Mouse (Mus musculus): ENCODE measurements around the gene Nlrp6. TPM values are rescaled to one million over a fixed set of nuclear protein-coding genes. Genes with fewer than 3 reads are reported as not detected.

The Nlrp6 gene
- not detected in 2 replicates for polyA plus RNA-seq (2014; fragmentation: Nextera tagmentation; extraction: Ambion mirVana)

GRCm38 (mm10) chr7:140920418-140921029, at the start of gene Nlrp6:
Nlrp6 (plus strand) TSS chr7:140920902.
- Histone ChIP-seq H3K27me3 (ENCODE audit: control insufficient read depth, insufficient read depth, low read length) (peaks cover 76% of the 10 kb centered on the region), H3K36me3 (ENCODE audit: control insufficient read depth, insufficient read depth, low read length) (no peaks in the 10 kb centered on the region), H3K9ac (ENCODE audit: low read depth, low read length) (no peak within 1 kb of the TSS), H3K9me3 (replicated peaks; ENCODE audit: control insufficient read depth, low read length) (no peaks in the 10 kb centered on the region), H3K4me2 (no peak within 1 kb of the TSS), H3K4me1 (ENCODE audit: control insufficient read depth, insufficient read depth, low read length) (peaks cover 7% of the 10 kb centered on the region; the same call in 1 of the 2 replicates), H3K27ac (ENCODE audit: low read depth, low read length) (no peak within 1 kb of the TSS), H3K4me3 (ENCODE audit: low read depth, low read length) (no peak within 1 kb of the TSS)
- no peak for ATAC-seq (replicated peaks; ENCODE audit: insufficient number of reproducible peaks, low FRiP score, low TSS enrichment)
- 73% methylated on average over 8 of the region's 8 CpGs for WGBS (ENCODE audit: insufficient replicate concordance)

GRCm38 (mm10) chr7:140874224-140874623, 46.5 kb upstream of the Nlrp6 start:
- ATAC-seq (replicated peaks; ENCODE audit: insufficient number of reproducible peaks, low FRiP score, low TSS enrichment): no peak
- H3K27ac ChIP-seq (ENCODE audit: low read depth, low read length): no peak overlapping the region
- 88% methylated on average over 4 of the region's 4 CpGs for WGBS (ENCODE audit: insufficient replicate concordance)
- no peaks in the 10 kb centered on the region for H3K4me1 ChIP-seq (ENCODE audit: control insufficient read depth, insufficient read depth, low read length)
- H3K27me3 ChIP-seq (ENCODE audit: control insufficient read depth, insufficient read depth, low read length): no peaks in the 10 kb centered on the region
- no peak overlapping the region for H3K4me2 ChIP-seq
- no peak overlapping the region for H3K9ac ChIP-seq (ENCODE audit: low read depth, low read length)
- H3K9me3 ChIP-seq (replicated peaks; ENCODE audit: control insufficient read depth, low read length): no peaks in the 10 kb centered on the region
- H3K36me3 ChIP-seq (ENCODE audit: control insufficient read depth, insufficient read depth, low read length): peaks cover 4% of the 10 kb centered on the region; the same call in 1 of the 2 replicates
- H3K4me3 ChIP-seq (ENCODE audit: low read depth, low read length): no peak overlapping the region

DNA sequence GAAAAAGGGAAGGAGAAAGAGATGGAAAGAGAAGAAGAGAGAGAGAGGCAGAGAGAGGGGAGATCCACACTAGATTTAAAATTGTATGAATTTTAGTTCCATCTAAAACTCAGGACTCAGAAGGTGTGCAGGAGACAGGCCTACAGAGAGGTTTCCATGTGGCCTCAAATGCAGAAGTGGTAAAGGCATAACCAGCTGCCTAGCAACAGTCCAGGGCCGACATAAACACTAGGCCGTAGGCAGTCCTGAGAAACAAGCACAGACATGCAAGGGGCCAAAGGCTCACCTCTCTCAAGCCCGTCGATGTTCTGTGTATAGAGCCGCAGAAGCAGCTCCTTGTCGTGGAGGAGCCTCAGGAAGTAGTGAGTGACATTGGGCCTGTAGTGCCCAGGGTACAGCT, 43.3 kb upstream of the Nlrp6 start:
- peaks cover 2% of the 10 kb centered on the region; the same call in 1 of the 2 replicates for H3K4me1 ChIP-seq (ENCODE audit: control insufficient read depth, insufficient read depth, low read length)
- H3K4me2 ChIP-seq: no peak overlapping the region
- H3K9ac ChIP-seq (ENCODE audit: low read depth, low read length): no peak overlapping the region
- H3K27me3 ChIP-seq (ENCODE audit: control insufficient read depth, insufficient read depth, low read length): no peaks in the 10 kb centered on the region
- H3K36me3 ChIP-seq (ENCODE audit: control insufficient read depth, insufficient read depth, low read length): peaks cover 2% of the 10 kb centered on the region; the same call in 1 of the 2 replicates
- ATAC-seq (replicated peaks; ENCODE audit: insufficient number of reproducible peaks, low FRiP score, low TSS enrichment): no peak
- no peaks in the 10 kb centered on the region for H3K9me3 ChIP-seq (replicated peaks; ENCODE audit: control insufficient read depth, low read length)
- no peak overlapping the region for H3K4me3 ChIP-seq (ENCODE audit: low read depth, low read length)
- 84% methylated on average over 6 of the region's 6 CpGs for WGBS (ENCODE audit: insufficient replicate concordance)
- no peak overlapping the region for H3K27ac ChIP-seq (ENCODE audit: low read depth, low read length)

GRCm38 (mm10) chr7:140879355-140879754, 41.3 kb upstream of the Nlrp6 start:
- WGBS (ENCODE audit: insufficient replicate concordance): 82% methylated on average over 7 of the region's 7 CpGs

DNA sequence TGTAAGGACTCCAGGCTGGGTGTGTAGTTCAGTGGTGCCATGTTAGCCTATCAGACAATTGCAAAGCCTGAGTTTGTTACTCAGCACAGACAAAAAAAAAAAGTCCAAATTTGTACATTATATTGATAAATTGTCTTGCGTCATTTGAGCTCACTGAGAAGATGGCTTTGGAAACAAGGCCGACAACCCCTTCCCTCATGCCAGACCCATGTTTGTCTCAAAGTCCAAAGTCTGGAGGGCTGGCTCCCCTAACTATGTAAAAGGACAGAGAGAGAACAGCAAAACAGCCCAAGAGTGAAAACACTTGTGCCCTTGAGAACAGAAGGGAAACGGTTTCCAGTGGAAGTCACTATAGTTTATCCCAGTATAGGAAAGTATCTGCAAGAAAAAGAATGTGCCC, 40.3 kb upstream of the Nlrp6 start:
- H3K36me3 ChIP-seq (ENCODE audit: control insufficient read depth, insufficient read depth, low read length): 0 out of 2 replicates have a peak, but pooled peaks cover under 1% of the 10 kb centered on the region
- H3K4me2 ChIP-seq: peak overlapping the region; percentile 78
- H3K27ac ChIP-seq (ENCODE audit: low read depth, low read length): no peak overlapping the region
- ATAC-seq (replicated peaks; ENCODE audit: insufficient number of reproducible peaks, low FRiP score, low TSS enrichment): no peak
- H3K27me3 ChIP-seq (ENCODE audit: control insufficient read depth, insufficient read depth, low read length): no peaks in the 10 kb centered on the region
- H3K9ac ChIP-seq (ENCODE audit: low read depth, low read length): no peak overlapping the region
- peak overlapping the region; percentile 72; the same call in 1 of the 2 replicates for H3K4me3 ChIP-seq (ENCODE audit: low read depth, low read length)
- WGBS (ENCODE audit: insufficient replicate concordance): 83% methylated on average over 3 of the region's 3 CpGs
- peaks cover 7% of the 10 kb centered on the region; the same call in 1 of the 2 replicates for H3K4me1 ChIP-seq (ENCODE audit: control insufficient read depth, insufficient read depth, low read length)
- no peaks in the 10 kb centered on the region for H3K9me3 ChIP-seq (replicated peaks; ENCODE audit: control insufficient read depth, low read length)

More at GRCm38 (mm10) chr7:140879355-140879754, 41.3 kb upstream of the Nlrp6 start:
- Histone ChIP-seq H3K9me3 (replicated peaks; ENCODE audit: control insufficient read depth, low read length) (no peaks in the 10 kb centered on the region), H3K9ac (ENCODE audit: low read depth, low read length) (no peak overlapping the region), H3K4me1 (ENCODE audit: control insufficient read depth, insufficient read depth, low read length) (peaks cover 7% of the 10 kb centered on the region; the same call in 1 of the 2 replicates), H3K27me3 (ENCODE audit: control insufficient read depth, insufficient read depth, low read length) (no peaks in the 10 kb centered on the region), H3K27ac (ENCODE audit: low read depth, low read length) (no peak overlapping the region), H3K36me3 (ENCODE audit: control insufficient read depth, insufficient read depth, low read length) (peaks cover 2% of the 10 kb centered on the region; the same call in 1 of the 2 replicates), H3K4me2 (no peak overlapping the region), H3K4me3 (ENCODE audit: low read depth, low read length) (no peak overlapping the region)
- ATAC-seq (replicated peaks; ENCODE audit: insufficient number of reproducible peaks, low FRiP score, low TSS enrichment): no peak

- ATAC-seq (replicated peaks; ENCODE audit: insufficient number of reproducible peaks, low FRiP score, low TSS enrichment): no peak
- peaks cover 7% of the 10 kb centered on the region; the same call in 1 of the 2 replicates for H3K4me1 ChIP-seq (ENCODE audit: control insufficient read depth, insufficient read depth, low read length)
- H3K27me3 ChIP-seq (ENCODE audit: control insufficient read depth, insufficient read depth, low read length): no peaks in the 10 kb centered on the region
- peak overlapping the region; percentile 72; the same call in 1 of the 2 replicates for H3K9ac ChIP-seq (ENCODE audit: low read depth, low read length)
- peak overlapping the region; percentile 72 for H3K4me3 ChIP-seq (ENCODE audit: low read depth, low read length)
- WGBS (ENCODE audit: insufficient replicate concordance): 18% methylated on average over 8 of the region's 8 CpGs
- 0 out of 2 replicates have a peak, but pooled peaks cover 3% of the 10 kb centered on the region for H3K36me3 ChIP-seq (ENCODE audit: control insufficient read depth, insufficient read depth, low read length)
- H3K4me2 ChIP-seq: peak overlapping the region; percentile 78
- no peaks in the 10 kb centered on the region for H3K9me3 ChIP-seq (replicated peaks; ENCODE audit: control insufficient read depth, low read length)
- H3K27ac ChIP-seq (ENCODE audit: low read depth, low read length): peak overlapping the region; percentile 64; the same call in 1 of the 2 replicates
Measured at GRCm38 (mm10) chr7:140880865-140881515, 39.7 kb upstream of the Nlrp6 start.

DNA sequence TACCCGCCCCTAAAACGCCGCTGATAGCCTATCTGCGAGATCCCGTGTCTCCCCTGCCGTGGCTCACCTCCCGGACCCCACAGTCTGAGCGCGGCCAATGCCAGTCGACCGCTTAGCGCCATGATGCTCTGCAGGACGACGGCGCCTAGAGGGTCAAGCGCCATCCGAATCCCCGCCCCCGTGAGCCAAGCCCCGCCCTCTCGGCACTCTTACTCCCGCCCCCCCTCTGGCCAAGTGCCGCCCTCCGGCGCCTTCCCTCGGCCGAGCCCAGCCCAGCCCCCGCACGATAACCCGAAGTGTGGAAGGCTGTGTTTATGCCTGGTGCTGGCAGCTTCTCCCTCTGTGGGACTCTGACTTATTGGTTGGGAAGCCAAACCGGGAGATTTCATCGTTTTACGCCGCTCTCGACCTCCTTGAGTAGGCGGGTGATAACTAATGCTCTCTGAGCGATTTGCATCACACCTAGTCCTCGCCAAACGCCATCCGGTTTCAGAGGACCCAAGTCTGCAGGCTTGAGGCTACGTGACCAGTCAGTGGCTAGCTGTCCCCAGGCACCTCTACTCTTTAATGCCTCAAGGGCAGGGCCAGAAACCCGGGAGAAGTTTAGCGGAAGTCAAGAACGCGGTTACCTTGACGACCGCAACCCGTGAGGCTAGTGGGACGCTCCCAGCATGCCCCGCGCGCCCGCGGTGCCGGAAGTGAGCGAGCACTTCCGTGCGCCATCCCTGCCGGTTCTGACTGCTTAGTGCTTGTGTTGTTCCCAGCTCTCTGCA, 38.8 kb upstream of the Nlrp6 start, which contains the start of the genes Psmd13 and Sirt3:
Gene Psmd13, plus strand, starts transcription at position 273 of the 773 bp plus-strand sequence.
Gene Sirt3, minus strand, starts transcription at position 614 of the 773 bp plus-strand sequence.
- WGBS (ENCODE audit: insufficient replicate concordance): under 1% methylated on average over 58 of the region's 59 CpGs
- peak within 1 kb of the TSS; percentile 72 for H3K9ac ChIP-seq (ENCODE audit: low read depth, low read length)

GRCm38 (mm10) chr7:140882469-140882803, 38.3 kb upstream of the Nlrp6 start:
- Histone ChIP-seq H3K4me2 (peak overlapping the region; percentile 78), H3K36me3 (ENCODE audit: control insufficient read depth, insufficient read depth, low read length) (0 out of 2 replicates have a peak, but pooled peaks cover 3% of the 10 kb centered on the region), H3K27ac (ENCODE audit: low read depth, low read length) (peak overlapping the region; percentile 87; the same call in 1 of the 2 replicates), H3K9me3 (replicated peaks; ENCODE audit: control insufficient read depth, low read length) (no peaks in the 10 kb centered on the region), H3K9ac (ENCODE audit: low read depth, low read length) (peak overlapping the region; percentile 72), H3K4me3 (ENCODE audit: low read depth, low read length) (peak overlapping the region; percentile 72), H3K27me3 (ENCODE audit: control insufficient read depth, insufficient read depth, low read length) (no peaks in the 10 kb centered on the region), H3K4me1 (ENCODE audit: control insufficient read depth, insufficient read depth, low read length) (peaks cover 7% of the 10 kb centered on the region; the same call in 1 of the 2 replicates)
- ATAC-seq (replicated peaks; ENCODE audit: insufficient number of reproducible peaks, low FRiP score, low TSS enrichment): peak; percentile 29; the same call in 1 of the 2 replicates
- under 1% methylated on average over 12 of the region's 12 CpGs for WGBS (ENCODE audit: insufficient replicate concordance)

More for the DNA sequence above, 38.8 kb upstream of the Nlrp6 start, which contains the start of the genes Psmd13 and Sirt3:
- Histone ChIP-seq H3K27me3 (ENCODE audit: control insufficient read depth, insufficient read depth, low read length) (no peaks in the 10 kb centered on the region), H3K27ac (ENCODE audit: low read depth, low read length) (peak within 1 kb of the TSS; percentile 87), H3K36me3 (ENCODE audit: control insufficient read depth, insufficient read depth, low read length) (0 out of 2 replicates have a peak, but pooled peaks cover 3% of the 10 kb centered on the region), H3K4me1 (ENCODE audit: control insufficient read depth, insufficient read depth, low read length) (peaks cover 7% of the 10 kb centered on the region; the same call in 1 of the 2 replicates), H3K4me2 (peak within 1 kb of the TSS; percentile 78), H3K9me3 (replicated peaks; ENCODE audit: control insufficient read depth, low read length) (no peaks in the 10 kb centered on the region), H3K4me3 (ENCODE audit: low read depth, low read length) (peak within 1 kb of the TSS; percentile 72)
- ATAC-seq (replicated peaks; ENCODE audit: insufficient number of reproducible peaks, low FRiP score, low TSS enrichment): peak; percentile 97
